Mouse (Mus musculus) neural tube, embryonic 14.5 days (tissue): ENCODE results near the gene Phf2. TPM values are rescaled to one million over a fixed set of nuclear protein-coding genes. Genes with fewer than 3 reads are reported as not detected.

Experiments used
- ATAC-seq: fragments of 200-750 bp; cut with Nextera tagmentation; 2 replicates; pipeline ENCODE4 v1.8.0; 2017; ENCODE audit warnings: low read depth, mild to moderate bottlenecking, moderate TSS enrichment, moderate library complexity
- H3K27ac ChIP-seq: fragments of 300-500 bp; sonication (generic); 2 replicates; pipeline ENCODE4 v1.5.1; 2014; ENCODE audit warnings: low read depth, mild to moderate bottlenecking, control low read depth, low read length, moderate library complexity, mixed read lengths
- H3K27me3 ChIP-seq: fragments of 300-500 bp; sonication (generic); 2 replicates; pipeline ENCODE4 v1.6.1; 2014; ENCODE audit warnings: low read length; ENCODE audit not compliant: control insufficient read depth, insufficient read depth
- H3K36me3 ChIP-seq: fragments of 300-500 bp; sonication (generic); 2 replicates; pipeline ENCODE4 v1.6.1; 2014; ENCODE audit warnings: low read length, mixed read lengths; ENCODE audit not compliant: control insufficient read depth, insufficient read depth
- H3K4me1 ChIP-seq: fragments of 300-500 bp; sonication (generic); 2 replicates; pipeline ENCODE4 v1.6.1; 2014; ENCODE audit warnings: low read length; ENCODE audit not compliant: control insufficient read depth, insufficient read depth
- H3K4me2 ChIP-seq: fragments of 300-500 bp; sonication (generic); 2 replicates; pipeline ENCODE4 v1.6.1; 2014; ENCODE audit warnings: mild to moderate bottlenecking, low read depth, low read length, control low read depth
- H3K4me3 ChIP-seq: fragments of 300-500 bp; sonication (generic); 2 replicates; pipeline ENCODE4 v1.5.1; 2014; ENCODE audit warnings: low read depth, low read length, control low read depth, mixed read lengths
- H3K9ac ChIP-seq: fragments of 300-500 bp; sonication (generic); replicated peaks from 2 replicates; pipeline ENCODE4 v1.6.1; 2014; ENCODE audit warnings: low read depth, mild to moderate bottlenecking, control low read depth, low read length, mixed read lengths
- H3K9me3 ChIP-seq: fragments of 300-500 bp; sonication (generic); 2 replicates; pipeline ENCODE4 v1.6.1; 2016; ENCODE audit warnings: low read length; ENCODE audit not compliant: control insufficient read depth
- WGBS: fragments of 180-500 bp; shearing (Covaris S2); extraction: QIAGEN DNeasy Blood & Tissue Kit; methylation state at CpG from one replicate; pipeline ENCODE4 v1.1.7; 2014; 5-methylcytosine and 5-hydroxymethylcytosine counted together
- polyA plus RNA-seq: library from polyadenylated mRNA; unstranded; fragments of >200 nt; fragmentation: Nextera tagmentation; extraction: Ambion mirVana; gene quantifications from 2 replicates; pipeline ENCODE4 v1.2.1, GENCODE M21; 2014

Gene Phf2
- polyA plus RNA-seq, 1 experiment from 2014 or later = 10.7 TPM

GRCm38 (mm10) chr13:48756769-48757168 is 114.2 kb downstream of the Phf2 start:
- no peaks in the 10 kb centered on the region for H3K4me1 ChIP-seq
- no peaks in the 10 kb centered on the region for H3K36me3 ChIP-seq
- no peaks in the 10 kb centered on the region for H3K27me3 ChIP-seq
- no peak for ATAC-seq
- H3K4me3 ChIP-seq = no peak overlapping the region
- H3K9ac ChIP-seq = no peak overlapping the region
- H3K27ac ChIP-seq = no peak overlapping the region
- H3K4me2 ChIP-seq = no peak overlapping the region
- 61% methylated on average over 15 of the region's 15 CpGs for WGBS
- no peaks in the 10 kb centered on the region for H3K9me3 ChIP-seq

Other genes with a start within 250 kb of the Phf2 start
- gene Ptpdc1, start 245.5 kb downstream of the Phf2 start, polyA plus RNA-seq = 24.2 and 25.2 TPM in 2 replicates
- gene Barx1, start 208.1 kb downstream of the Phf2 start, polyA plus RNA-seq = not detected in 2 replicates
- gene Fam120a, start 96.9 kb upstream of the Phf2 start, polyA plus RNA-seq = 16.5 and 18.4 TPM in 2 replicates